Mouse (Mus musculus) mouse trophoblast stem cell (cell line): ENCODE results near the gene Olfr320.
"Not testable (repeated sequence)": the region's sequence is repeated elsewhere in the genome, so short reads cannot be mapped to it uniquely, and the experiment has no call there.

Experiments used
- in situ Hi-C, 2 experiments: fragments of 300-500 bp; cut with MseI, MboI; formaldehyde crosslinking; loops; 2 replicates in 1 of 2; 3 replicates in 1 of 2; pipeline ENCODE4 v1.15.1; 2025

The Olfr320 gene

DNA sequence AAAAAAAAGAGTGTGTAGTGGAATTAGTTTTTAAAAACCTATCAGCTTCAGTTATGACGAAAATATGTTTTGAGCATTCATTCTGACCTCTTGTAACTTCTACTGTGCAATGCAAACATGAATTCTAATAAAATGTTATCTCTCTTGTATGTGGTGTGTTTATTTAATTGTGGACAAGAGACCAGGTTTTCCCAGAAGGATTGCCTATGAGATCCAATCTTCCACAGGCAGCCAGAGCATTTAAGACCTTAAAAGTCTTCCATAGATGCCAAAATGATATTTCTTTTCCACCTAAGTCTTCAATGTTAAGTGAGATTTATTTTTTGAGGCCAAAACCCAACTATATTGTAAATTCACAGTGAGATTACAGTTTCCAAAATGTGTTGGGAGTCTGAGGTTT, at the start of gene Olfr320:
Olfr320 (plus strand) TSS at position 301 of the 400 bp plus-strand sequence.
- in situ Hi-C loops, result no loop called here

DNA sequence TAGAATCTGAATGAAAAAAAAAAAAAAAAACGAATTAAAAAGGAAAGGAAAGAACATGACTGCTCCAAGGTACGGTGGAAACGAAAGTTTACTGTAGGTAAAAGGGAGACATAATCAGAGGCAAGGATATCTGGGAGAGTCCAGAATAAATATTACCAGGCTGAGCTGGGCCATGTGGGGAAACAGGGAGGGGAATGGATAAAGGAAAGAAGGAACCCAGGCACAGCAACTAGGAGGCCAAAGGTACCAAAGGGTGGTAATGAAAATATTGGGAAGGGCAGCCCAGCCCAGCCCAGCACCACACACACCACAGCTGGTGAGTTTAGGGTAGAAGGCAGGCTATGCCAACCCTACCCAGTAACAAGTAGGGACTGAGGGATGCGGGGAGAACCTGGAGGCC, 46.0 kb upstream of the Olfr320 start:
- in situ Hi-C loops, result no loop called here

DNA sequence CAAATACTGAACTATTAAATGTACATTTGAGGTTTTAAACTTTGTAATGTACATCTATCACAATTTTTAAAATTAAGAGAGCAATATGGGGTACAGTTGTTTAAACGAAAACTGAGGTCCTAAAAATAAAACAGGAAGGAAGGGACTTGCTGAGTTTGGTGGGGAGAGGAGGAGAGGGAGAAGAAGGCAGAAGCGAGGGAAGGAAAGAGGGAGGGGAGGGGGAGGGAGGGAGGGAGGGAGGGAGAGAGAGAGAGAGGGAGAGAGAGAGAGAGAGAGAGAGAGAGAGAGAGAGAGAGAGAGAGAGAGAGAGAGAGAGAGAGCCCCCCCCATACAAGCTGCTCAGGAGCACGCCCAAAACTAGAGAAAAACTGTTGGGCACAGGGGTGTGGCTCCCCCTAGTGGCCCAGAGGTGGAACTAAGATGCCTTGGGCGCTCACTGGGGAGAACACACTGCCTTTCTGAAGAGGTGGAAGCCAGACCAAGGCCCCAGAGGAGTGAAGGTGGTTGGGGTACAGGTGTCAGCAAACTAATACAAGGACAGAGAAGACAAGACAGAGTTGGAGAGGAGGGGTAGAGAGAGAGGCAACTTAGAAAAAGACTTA, 44.4 kb upstream of the Olfr320 start:
- in situ Hi-C loops, result no loop called here

DNA sequence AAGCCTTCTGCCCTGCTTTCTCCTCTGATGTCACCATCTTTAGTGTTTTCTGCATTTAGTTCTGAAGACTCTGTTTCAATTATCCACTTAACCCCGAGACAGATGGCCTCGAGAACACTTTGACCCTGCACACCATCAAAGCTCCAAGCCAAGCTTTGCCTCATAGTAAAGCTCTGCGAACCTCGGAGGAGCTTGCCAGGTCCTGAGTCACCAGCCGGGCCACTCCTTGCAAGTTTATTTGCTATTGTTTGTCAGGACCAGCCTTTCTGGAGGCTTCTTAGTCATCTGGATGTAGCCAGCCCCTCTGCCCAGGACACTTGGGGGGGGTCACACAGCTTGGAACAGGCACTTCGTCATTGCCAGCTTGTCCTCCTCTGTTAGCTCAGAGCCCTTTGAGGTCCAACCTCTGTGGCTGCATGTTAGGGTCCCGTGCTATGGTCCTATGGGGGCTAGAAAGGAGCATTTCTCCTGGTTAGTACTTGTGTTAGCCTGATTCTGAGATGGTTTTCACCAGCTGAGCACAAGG, 42.7 kb upstream of the Olfr320 start:
- in situ Hi-C loops, result no loop called here

GRCm38 (mm10) chr11:58640272-58640867, 40.5 kb upstream of the Olfr320 start, which contains the start of gene Trim58:
Trim58 (plus strand) TSS chr11:58640465.
- in situ Hi-C loops, result no loop called here

GRCm38 (mm10) chr11:58641057-58641456, 39.8 kb upstream of the Olfr320 start:
- in situ Hi-C loops, result no loop called here

DNA sequence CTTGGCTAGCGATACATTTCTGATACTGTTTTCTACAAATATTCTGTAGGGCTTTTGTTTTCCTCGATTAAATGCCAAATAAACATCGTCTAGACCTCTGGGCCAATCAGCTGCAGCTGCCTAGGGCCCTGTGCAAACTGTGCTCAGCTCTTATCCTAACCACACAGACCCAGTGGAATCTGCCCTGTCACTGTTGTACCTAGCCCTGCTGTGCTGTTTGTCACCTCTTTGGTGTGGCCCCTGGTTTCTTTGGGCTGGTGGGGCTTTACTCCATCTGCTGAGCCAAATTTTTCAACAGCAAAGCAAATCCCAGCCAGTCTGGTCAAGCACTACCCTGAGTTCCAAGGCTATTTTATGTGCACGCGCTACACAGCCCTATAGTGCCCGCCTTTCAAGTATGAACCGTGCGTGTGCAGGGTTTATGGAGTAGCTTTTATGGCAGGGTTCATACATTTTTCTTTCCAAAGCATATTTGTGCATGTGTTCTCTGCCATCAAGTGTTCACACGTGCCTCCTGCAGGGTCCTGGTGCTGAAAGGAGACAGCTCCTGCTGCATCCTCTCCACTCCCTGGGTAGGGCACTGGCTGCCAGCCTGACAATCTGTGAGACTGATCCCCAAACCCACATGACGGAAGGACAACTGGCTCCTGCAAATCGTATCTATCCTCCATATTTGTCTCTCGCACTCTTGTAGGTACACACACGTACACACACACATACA, 39.1 kb upstream of the Olfr320 start:
- in situ Hi-C loops, result no loop called here

GRCm38 (mm10) chr11:58643350-58643749, 37.5 kb upstream of the Olfr320 start:
- in situ Hi-C loops, result no loop called here

GRCm38 (mm10) chr11:58655151-58655550, 25.7 kb upstream of the Olfr320 start:
- in situ Hi-C loops, result no loop called here

DNA sequence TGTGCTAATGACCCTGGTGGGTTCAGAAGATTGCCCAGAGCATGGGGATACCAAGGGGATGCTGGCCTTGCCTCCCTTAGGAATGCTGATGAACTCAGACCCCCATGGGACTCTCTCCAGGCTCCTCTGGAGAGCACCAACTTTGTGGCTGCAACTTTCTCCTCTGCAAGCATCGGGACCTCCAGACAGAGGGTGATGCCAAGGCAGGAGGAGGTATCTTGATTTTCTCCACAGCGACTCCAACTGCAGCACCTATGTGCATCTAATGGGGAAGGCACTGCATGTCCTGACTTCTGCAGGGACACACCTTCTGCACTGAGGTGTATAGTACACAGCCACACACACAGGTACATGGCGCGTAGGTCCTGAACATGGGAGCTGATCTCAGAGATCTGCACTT, 22.3 kb upstream of the Olfr320 start, which contains the start of gene Olfr322:
Olfr322 (plus strand) TSS at position 187 of the 400 bp plus-strand sequence.
- in situ Hi-C loops, result no loop called here

- in situ Hi-C loops, result no loop called here
These were observed 11.6 kb upstream of the Olfr320 start for GRCm38 (mm10) chr11:58669252-58669651.

DNA sequence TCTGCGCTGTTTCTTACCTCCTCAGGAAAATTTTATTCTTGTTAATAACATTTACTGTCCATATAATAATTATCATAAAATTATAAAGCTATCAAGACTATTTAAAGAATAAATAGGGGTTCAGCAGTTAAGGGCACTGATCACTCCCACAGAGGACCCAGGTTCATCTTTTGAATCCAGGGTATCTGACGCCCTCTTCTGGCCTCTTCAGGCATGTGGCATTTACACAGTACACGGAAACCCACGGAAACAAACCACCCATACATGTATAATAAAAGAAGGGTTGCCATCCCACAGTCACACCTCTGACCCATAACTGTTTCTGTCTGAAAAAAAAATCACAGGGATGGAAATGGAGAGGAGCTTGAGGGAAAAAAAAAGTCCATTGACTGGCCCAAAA, 9.1 kb upstream of the Olfr320 start:
- in situ Hi-C loops, result no loop called here

DNA sequence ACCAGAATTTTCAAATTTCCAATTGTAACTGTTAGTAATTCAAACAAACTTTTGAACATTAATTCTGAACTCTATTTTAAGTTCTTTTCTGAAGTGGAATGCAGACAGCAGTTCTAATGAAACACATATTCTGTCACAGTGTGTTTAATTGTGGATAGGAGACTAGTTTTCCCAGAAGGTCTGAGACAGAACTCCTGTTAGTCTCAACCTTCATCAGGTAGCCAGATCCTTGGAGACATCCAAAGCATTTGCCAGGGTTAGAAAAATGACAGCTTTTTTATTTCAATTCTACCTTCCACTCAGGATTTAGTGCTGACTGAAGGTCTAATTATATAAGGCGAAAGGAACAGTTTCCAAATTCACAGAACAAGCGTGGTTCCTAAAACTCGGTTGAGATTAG, 18.0 kb downstream of the Olfr320 start, which contains the start of gene Olfr319:
Olfr319 (plus strand) TSS at position 301 of the 400 bp plus-strand sequence.
- in situ Hi-C loops, result no loop called here

GRCm38 (mm10) chr11:58709086-58709485, 28.2 kb downstream of the Olfr320 start:
- in situ Hi-C loops, result no loop called here

- in situ Hi-C loops, result not testable (repeated sequence)
These were observed 36.8 kb downstream of the Olfr320 start for GRCm38 (mm10) chr11:58717723-58718122.

- in situ Hi-C loops, result no loop called here
These were observed 38.8 kb downstream of the Olfr320 start for GRCm38 (mm10) chr11:58719701-58720100.

DNA sequence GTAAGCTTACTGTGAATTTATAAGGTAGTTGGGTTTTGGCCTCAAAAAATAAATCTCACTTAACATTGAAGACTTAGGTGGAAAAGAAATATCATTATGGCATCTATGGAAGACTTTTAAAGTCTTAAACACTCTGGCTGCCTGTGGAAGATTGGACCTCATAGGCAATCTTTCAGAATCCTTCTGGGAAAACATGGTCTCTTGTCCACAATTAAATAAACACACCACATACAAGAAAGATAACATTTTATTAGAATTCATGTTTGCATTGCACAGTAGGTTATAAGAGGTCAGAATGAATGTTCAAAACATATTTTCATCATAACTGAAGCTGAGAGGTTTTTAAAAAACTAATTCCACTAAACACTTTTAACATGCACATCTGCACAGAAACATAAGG, 43.0 kb downstream of the Olfr320 start, which contains the start of gene Olfr318:
Olfr318 (minus strand) TSS at position 101 of the 400 bp plus-strand sequence.
- in situ Hi-C loops, result no loop called here

GRCm38 (mm10) chr11:58727896-58728650, 47.2 kb downstream of the Olfr320 start:
- in situ Hi-C loops, result not testable (repeated sequence)

DNA sequence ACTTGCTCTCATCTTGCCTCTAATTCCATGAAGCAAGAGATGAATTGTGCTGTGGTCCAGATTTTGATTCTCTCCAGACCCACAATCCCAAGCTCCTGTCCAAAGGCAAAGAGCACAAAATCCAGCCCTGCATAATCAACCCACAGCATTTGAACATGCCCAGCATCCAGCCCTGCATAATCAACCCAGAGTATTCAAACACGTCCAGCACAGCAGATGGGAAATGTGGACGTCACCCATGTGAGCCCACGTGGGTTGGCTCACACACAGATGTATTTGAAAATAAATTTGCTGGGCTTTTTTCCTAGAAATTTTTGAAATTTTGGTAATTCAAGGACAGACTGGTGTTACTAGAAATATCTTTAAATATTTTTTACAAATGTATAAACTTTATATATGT, 52.5 kb downstream of the Olfr320 start:
- in situ Hi-C loops, result no loop called here
